ENCODE assay signal across 9 mouse cellular contexts in the genomic region with DNA sequence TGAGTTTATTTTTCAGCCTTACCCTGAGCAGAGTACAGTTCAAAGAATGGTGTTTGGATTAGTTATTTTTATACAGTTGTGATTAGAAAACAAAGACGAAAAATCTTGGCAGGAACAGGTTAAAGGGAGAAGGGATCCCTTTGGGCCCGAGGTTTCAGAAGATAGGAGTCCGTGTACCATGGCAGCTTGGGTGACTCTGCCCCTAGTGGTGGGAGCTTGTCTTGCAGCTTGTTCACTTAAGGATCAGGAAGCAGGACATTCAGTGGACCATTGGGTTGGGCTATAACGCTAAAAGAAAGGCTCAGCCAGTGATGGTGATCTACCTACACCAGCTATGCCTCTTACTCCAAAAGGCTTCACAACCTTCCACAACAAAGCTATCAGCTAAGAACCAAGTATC. TPM values are rescaled to one million over a fixed set of nuclear protein-coding genes. Genes with fewer than 3 reads are reported as not detected.
DNase-seq lines count a peak whose midpoint lies in the region; ATAC-seq lines count a peak whose summit lies in the region.
"Had no signal": no experiment of that assay in that cellular context is flagged by ENCODE, and none has a peak within 500 bp of the region (broad histone marks: within the 10 kb centered on the region; RNA-seq: fewer than 3 reads in every experiment).

No protein-coding gene starts in this region.

- H3K4me2 ChIP-seq in midbrain, embryonic 11.5 days, result no peak overlapping the region
- H3K4me2 ChIP-seq in midbrain, embryonic 15.5 days, result no peak overlapping the region
- H3K4me2 ChIP-seq in forebrain, embryonic 13.5 days, result no peak overlapping the region
- no peak overlapping the region for H3K4me2 ChIP-seq in kidney, embryonic 14.5 days (replicated peaks; ENCODE audit: low read depth, low read length)
- no peak overlapping the region for H3K4me2 ChIP-seq in limb, embryonic 11.5 days (ENCODE audit: low read depth, severe bottlenecking)

- DNase-seq in midbrain, embryonic 11.5 days (ENCODE audit: low spot score, missing footprints), result peak; percentile 98
- peak; percentile 13 for DNase-seq in c-Kit-positive CD71-positive TER-119-negative erythroid progenitor cells, embryonic 14.5 days (ENCODE audit: low read depth)
- peak; percentile 86 for DNase-seq in limb, embryonic 11.5 days (ENCODE audit: low spot score)
- DNase-seq in retina, embryonic 14.5 days (ENCODE audit: low spot score), result peak; percentile 92
- no peak for DNase-seq in B cell, adult 2 months

- H3K9ac ChIP-seq in midbrain, embryonic 11.5 days (ENCODE audit: low read length), result no peak overlapping the region
- H3K9ac ChIP-seq in midbrain, embryonic 15.5 days, result no peak overlapping the region
- H3K9ac ChIP-seq in forebrain, embryonic 13.5 days, result no peak overlapping the region
- no peak overlapping the region for H3K9ac ChIP-seq in kidney, embryonic 14.5 days (ENCODE audit: low read depth, low read length)
- H3K9ac ChIP-seq in limb, embryonic 11.5 days (ENCODE audit: low read length), result no peak overlapping the region

- H3K27ac ChIP-seq in midbrain, embryonic 11.5 days (ENCODE audit: low read depth, low read length), result no peak overlapping the region
- no peak overlapping the region for H3K27ac ChIP-seq in midbrain, embryonic 15.5 days
- H3K27ac ChIP-seq in forebrain, embryonic 13.5 days, result no peak overlapping the region
- H3K27ac ChIP-seq in kidney, embryonic 14.5 days (ENCODE audit: low read depth, low read length), result no peak overlapping the region
- no peak overlapping the region for H3K27ac ChIP-seq in limb, embryonic 11.5 days (replicated peaks; ENCODE audit: low read depth, low read length)

- H3K4me1 ChIP-seq in midbrain, embryonic 11.5 days (ENCODE audit: control insufficient read depth, insufficient read depth, low read length), result no peaks in the 10 kb centered on the region
- H3K4me1 ChIP-seq in midbrain, embryonic 15.5 days, result peaks cover 11% of the 10 kb centered on the region; the same call in 1 of the 2 replicates
- H3K4me1 ChIP-seq in forebrain, embryonic 13.5 days, result peaks cover 25% of the 10 kb centered on the region
- 0 out of 2 replicates have a peak, but pooled peaks cover 4% of the 10 kb centered on the region for H3K4me1 ChIP-seq in kidney, embryonic 14.5 days (ENCODE audit: control insufficient read depth, insufficient read depth, low read length)
- no peaks in the 10 kb centered on the region for H3K4me1 ChIP-seq in limb, embryonic 11.5 days (ENCODE audit: control insufficient read depth, insufficient read depth, low read length)

- H3K36me3 ChIP-seq in midbrain, embryonic 11.5 days (ENCODE audit: control insufficient read depth, insufficient read depth, low read length), result no peaks in the 10 kb centered on the region
- H3K36me3 ChIP-seq in midbrain, embryonic 15.5 days (replicated peaks), result no peaks in the 10 kb centered on the region
- no peaks in the 10 kb centered on the region for H3K36me3 ChIP-seq in forebrain, embryonic 13.5 days (ENCODE audit: poor library complexity, severe bottlenecking)
- H3K36me3 ChIP-seq in kidney, embryonic 14.5 days (ENCODE audit: control insufficient read depth, insufficient read depth, low read length), result no peaks in the 10 kb centered on the region
- H3K36me3 ChIP-seq in limb, embryonic 11.5 days (ENCODE audit: control insufficient read depth, insufficient read depth, low read length), result no peaks in the 10 kb centered on the region

- WGBS in midbrain, embryonic 11.5 days, result 17% methylated on average over 4 of the region's 4 CpGs
- 9% methylated on average over 4 of the region's 4 CpGs for WGBS in midbrain, embryonic 15.5 days
- 11% methylated on average over 4 of the region's 4 CpGs for WGBS in forebrain, embryonic 13.5 days
- WGBS in kidney, embryonic 14.5 days, result 14% methylated on average over 4 of the region's 4 CpGs
- 19% methylated on average over 4 of the region's 4 CpGs for WGBS in limb, embryonic 11.5 days

- no peaks in the 10 kb centered on the region for H3K9me3 ChIP-seq in midbrain, embryonic 11.5 days (ENCODE audit: control insufficient read depth, low read length)
- no peaks in the 10 kb centered on the region for H3K9me3 ChIP-seq in midbrain, embryonic 15.5 days
- H3K9me3 ChIP-seq in forebrain, embryonic 13.5 days (replicated peaks), result no peaks in the 10 kb centered on the region
- no peaks in the 10 kb centered on the region for H3K9me3 ChIP-seq in kidney, embryonic 14.5 days (ENCODE audit: control insufficient read depth, low read length)
- no peaks in the 10 kb centered on the region for H3K9me3 ChIP-seq in limb, embryonic 11.5 days (ENCODE audit: control insufficient read depth, low read length)

- H3K27me3 ChIP-seq in midbrain, embryonic 11.5 days (ENCODE audit: control insufficient read depth, insufficient read depth, low read length), result no peaks in the 10 kb centered on the region; the same call in 1 of the 2 replicates
- H3K27me3 ChIP-seq in midbrain, embryonic 15.5 days (replicated peaks), result no peaks in the 10 kb centered on the region
- H3K27me3 ChIP-seq in forebrain, embryonic 13.5 days, result no peaks in the 10 kb centered on the region
- no peaks in the 10 kb centered on the region for H3K27me3 ChIP-seq in kidney, embryonic 14.5 days (ENCODE audit: control insufficient read depth, insufficient read depth, low read length)
- H3K27me3 ChIP-seq in limb, embryonic 11.5 days (ENCODE audit: control insufficient read depth, insufficient read depth, low read length), result no peaks in the 10 kb centered on the region

- no peak overlapping the region for H3K4me3 ChIP-seq in midbrain, embryonic 11.5 days (ENCODE audit: low read depth, low read length)
- no peak overlapping the region for H3K4me3 ChIP-seq in midbrain, embryonic 15.5 days
- H3K4me3 ChIP-seq in forebrain, embryonic 13.5 days, result no peak overlapping the region
- no peak overlapping the region for H3K4me3 ChIP-seq in kidney, embryonic 14.5 days (ENCODE audit: low read length)
- no peak overlapping the region for H3K4me3 ChIP-seq in limb, embryonic 11.5 days (ENCODE audit: low read depth, low read length)
- H3K4me3 ChIP-seq: myocyte had no signal

- peak; percentile 34; the same call in 1 of the 2 replicates for ATAC-seq in midbrain, embryonic 11.5 days (ENCODE audit: low FRiP score)
- ATAC-seq in midbrain, embryonic 15.5 days (replicated peaks), result no peak
- ATAC-seq in forebrain, embryonic 13.5 days, result 0 out of 2 replicates have a peak, but pooled peaks have one; percentile 17
- ATAC-seq in kidney, embryonic 14.5 days (ENCODE audit: low FRiP score, low TSS enrichment), result peak; percentile 57; the same call in 1 of the 2 replicates
- no peak for ATAC-seq in limb, embryonic 11.5 days (ENCODE audit: insufficient number of reproducible peaks, low FRiP score, low TSS enrichment, low read depth)

RNA-seq across cellular contexts. Expression of a gene that starts 8.8 kb away (rescaled TPM):
- polyA plus RNA-seq in midbrain, embryonic 11.5 days (2014; fragmentation: Nextera tagmentation; extraction: Ambion mirVana), result 10.8 and 12.2 TPM in 2 replicates
- polyA plus RNA-seq in midbrain, embryonic 15.5 days (2015; fragmentation: Nextera tagmentation; extraction: Ambion mirVana), result 110 TPM in 2 replicates
- polyA plus RNA-seq in forebrain, embryonic 13.5 days (2015; fragmentation: Nextera tagmentation; extraction: Ambion mirVana), result 36.1 and 49.5 TPM in 2 replicates
- polyA plus RNA-seq in kidney, embryonic 14.5 days (2014; fragmentation: Nextera tagmentation; extraction: Ambion mirVana), result 2.4 and 3.1 TPM in 2 replicates
- 4.9 and 6.0 TPM in 2 replicates for polyA plus RNA-seq in limb, embryonic 11.5 days (2014; fragmentation: Nextera tagmentation; extraction: Ambion mirVana)

Comparison
In these comparisons a context has a peak if more than half of its experiments do, and no peak if none do; other contexts are left out.
1. ATAC-seq: peak in midbrain, embryonic 11.5 days (single experiment), forebrain, embryonic 13.5 days (single experiment) and kidney, embryonic 14.5 days (single experiment); none in midbrain, embryonic 15.5 days (single experiment) and limb, embryonic 11.5 days (single experiment).
2. DNase-seq: peak in midbrain, embryonic 11.5 days (single experiment), c-Kit-positive CD71-positive TER-119-negative erythroid progenitor cells, embryonic 14.5 days (single experiment), limb, embryonic 11.5 days (single experiment) and retina, embryonic 14.5 days (single experiment); none in B cell, adult 2 months (0 of 2).